In genomic region chr17:3405350-3406073, GRCm38 (mm10) we compare ENCODE assay signal across 22 mouse cellular contexts.
DNase-seq lines count a peak whose midpoint lies in the region; ATAC-seq lines count a peak whose summit lies in the region.
"Had no signal": no experiment of that assay in that cellular context is flagged by ENCODE, and none has a peak within 500 bp of the region (broad histone marks: within the 10 kb centered on the region; RNA-seq: fewer than 3 reads in every experiment).

No protein-coding gene starts in this region.

- peak overlapping the region; percentile 63 for H3K27ac ChIP-seq in limb, embryonic 15.5 days
- no peak overlapping the region for H3K27ac ChIP-seq in limb, embryonic 10.5 days
- H3K27ac ChIP-seq in embryonic facial prominence, embryonic 15.5 days (replicated peaks): peak overlapping the region; percentile 73
- H3K27ac ChIP-seq: embryonic facial prominence, embryonic 12.5 days; gastrocnemius, adult 2 months; heart, adult 2 months; heart, embryonic 10.5 days; hindbrain, embryonic 12.5 days; hindbrain, embryonic 15.5 days had no signal

- no peaks in the 10 kb centered on the region for H3K27me3 ChIP-seq in limb, embryonic 15.5 days
- H3K27me3 ChIP-seq in limb, embryonic 10.5 days (ENCODE audit: low read depth, poor library complexity, severe bottlenecking): peaks cover 20% of the 10 kb centered on the region; the same call in 1 of the 2 replicates
- H3K27me3 ChIP-seq in embryonic facial prominence, embryonic 15.5 days: no peaks in the 10 kb centered on the region
- H3K27me3 ChIP-seq: embryonic facial prominence, embryonic 12.5 days; hindbrain, embryonic 12.5 days; hindbrain, embryonic 15.5 days had no signal

- H3K4me2 ChIP-seq in limb, embryonic 15.5 days: no peak overlapping the region
- no peak overlapping the region for H3K4me2 ChIP-seq in embryonic facial prominence, embryonic 15.5 days (replicated peaks)
- H3K4me2 ChIP-seq: embryonic facial prominence, embryonic 12.5 days; hindbrain, embryonic 12.5 days; hindbrain, embryonic 15.5 days had no signal

- no peak for ATAC-seq in limb, embryonic 15.5 days (ENCODE audit: insufficient number of reproducible peaks, low FRiP score, low TSS enrichment, low read depth)
- ATAC-seq in embryonic facial prominence, embryonic 15.5 days (ENCODE audit: insufficient number of reproducible peaks, low FRiP score, low TSS enrichment, low read depth): peak; percentile 75; the same call in 1 of the 2 replicates
- peak; percentile 69 for ATAC-seq in megakaryocyte progenitor cell, adult 5-6 weeks (replicated peaks; ENCODE audit: poor library complexity)
- ATAC-seq: CD4-positive, CD25-positive, alpha-beta regulatory T cell, adult 4 months; forebrain, embryonic 14.5 days; forebrain, postnatal 0 days had no signal

- no peak overlapping the region for H3K9ac ChIP-seq in limb, embryonic 15.5 days
- H3K9ac ChIP-seq in embryonic facial prominence, embryonic 15.5 days: no peak overlapping the region
- H3K9ac ChIP-seq: embryonic facial prominence, embryonic 12.5 days; forebrain, postnatal 0 days; hindbrain, embryonic 12.5 days; hindbrain, embryonic 15.5 days had no signal

- peaks cover 29% of the 10 kb centered on the region for H3K4me1 ChIP-seq in limb, embryonic 15.5 days
- H3K4me1 ChIP-seq in limb, embryonic 10.5 days: peaks cover 15% of the 10 kb centered on the region
- H3K4me1 ChIP-seq in embryonic facial prominence, embryonic 15.5 days: peaks cover 21% of the 10 kb centered on the region
- H3K4me1 ChIP-seq: hindbrain, embryonic 12.5 days; hindbrain, embryonic 15.5 days had no signal

- no peaks in the 10 kb centered on the region for H3K36me3 ChIP-seq in limb, embryonic 15.5 days
- no peaks in the 10 kb centered on the region for H3K36me3 ChIP-seq in limb, embryonic 10.5 days
- no peaks in the 10 kb centered on the region for H3K36me3 ChIP-seq in embryonic facial prominence, embryonic 15.5 days
- H3K36me3 ChIP-seq: embryonic facial prominence, embryonic 12.5 days; heart, embryonic 10.5 days; hindbrain, embryonic 12.5 days; hindbrain, embryonic 15.5 days had no signal

- 56% methylated on average over 9 of the region's 9 CpGs for WGBS in limb, embryonic 15.5 days
- WGBS in limb, embryonic 10.5 days: 88% methylated on average over 9 of the region's 9 CpGs
- 38% methylated on average over 9 of the region's 9 CpGs for WGBS in embryonic facial prominence, embryonic 15.5 days

- no peak overlapping the region for H3K4me3 ChIP-seq in limb, embryonic 15.5 days
- no peak overlapping the region for H3K4me3 ChIP-seq in limb, embryonic 10.5 days
- no peak overlapping the region for H3K4me3 ChIP-seq in embryonic facial prominence, embryonic 15.5 days (replicated peaks)
- H3K4me3 ChIP-seq: embryonic facial prominence, embryonic 12.5 days; gastrocnemius, adult 2 months; heart, adult 2 months; heart, embryonic 10.5 days; hindbrain, embryonic 12.5 days; hindbrain, embryonic 15.5 days had no signal

- H3K9me3 ChIP-seq in limb, embryonic 15.5 days: no peaks in the 10 kb centered on the region
- no peaks in the 10 kb centered on the region for H3K9me3 ChIP-seq in limb, embryonic 10.5 days (replicated peaks)
- no peaks in the 10 kb centered on the region for H3K9me3 ChIP-seq in embryonic facial prominence, embryonic 15.5 days (replicated peaks)
- H3K9me3 ChIP-seq: embryonic facial prominence, embryonic 12.5 days; heart, embryonic 10.5 days; hindbrain, embryonic 12.5 days; hindbrain, embryonic 15.5 days had no signal

- no peak for DNase-seq in limb, embryonic 10.5 days (ENCODE audit: low spot score)
- DNase-seq in thymus, postnatal 10 days (ENCODE audit: low spot score in 2 of 2): no peak
- DNase-seq in cerebellum, postnatal 10 days: no peak
- DNase-seq: adrenal gland, adult 2 months; adrenal gland, postnatal 14 days; cerebellum, adult 11 months; cerebellum, adult 2 months; cerebellum, adult 9-11 months; cerebellum, postnatal 36 days; forebrain, postnatal 0 days; gastrocnemius, adult 2 months; gastrocnemius, postnatal 14 days; heart, adult 2 months had no signal
